Mouse (Mus musculus) lung, postnatal 0 days (tissue): ENCODE data around the gene Rtl1. TPM values are rescaled to one million over a fixed set of nuclear protein-coding genes. Genes with fewer than 3 reads are reported as not detected.

Experiments used
- ATAC-seq: fragments of 200-750 bp; cut with Nextera tagmentation; 2 replicates; pipeline ENCODE4 v1.8.0; 2017; ENCODE audit warnings: moderate library complexity
- DNase-seq: peaks from one replicate; pipeline ENCODE4 v3.0.0-alpha.2; 2016; ENCODE audit warnings: low spot score
- H3K27ac ChIP-seq: fragments of 300-500 bp; sonication (generic); 2 replicates; pipeline ENCODE4 v1.5.1; 2014; ENCODE audit warnings: antibody characterized with exemption, mild to moderate bottlenecking, low read length, mixed read lengths
- H3K27me3 ChIP-seq: fragments of 300-500 bp; sonication (generic); replicated peaks from 2 replicates; pipeline ENCODE4 v1.6.1; 2014; ENCODE audit warnings: low read length, mixed read lengths; ENCODE audit not compliant: insufficient read depth
- H3K36me3 ChIP-seq: fragments of 300-500 bp; sonication (generic); 2 replicates; pipeline ENCODE4 v1.6.1; 2014; ENCODE audit warnings: low read length, mixed read lengths; ENCODE audit not compliant: insufficient read depth
- H3K4me1 ChIP-seq: fragments of 300-500 bp; sonication (generic); 2 replicates; pipeline ENCODE4 v1.6.1; 2014; ENCODE audit warnings: antibody characterized with exemption, low read depth, low read length, mixed read lengths; ENCODE audit not compliant: insufficient read depth
- H3K4me2 ChIP-seq: fragments of 300-500 bp; sonication (generic); replicated peaks from 2 replicates; pipeline ENCODE4 v1.6.1; 2014; ENCODE audit warnings: low read depth, mild to moderate bottlenecking, low read length, moderate library complexity, mixed read lengths
- H3K4me3 ChIP-seq: fragments of 300-500 bp; sonication (generic); 2 replicates; pipeline ENCODE4 v1.5.1; 2014; ENCODE audit warnings: low read depth, low read length
- H3K9ac ChIP-seq: fragments of 300-500 bp; sonication (generic); replicated peaks from 2 replicates; pipeline ENCODE4 v1.6.1; 2014; ENCODE audit warnings: low read depth, mild to moderate bottlenecking
- H3K9me3 ChIP-seq: fragments of 300-500 bp; sonication (generic); 2 replicates; pipeline ENCODE4 v1.6.1; 2016; ENCODE audit warnings: low read length, mixed read lengths
- CTCF ChIP-seq: IDR thresholded peaks from 2 replicates; pipeline ENCODE4 v1.5.1; 2016; ENCODE audit warnings: antibody characterized with exemption, mild to moderate bottlenecking
- EP300 ChIP-seq: IDR thresholded peaks from 2 replicates; pipeline ENCODE4 v1.6.1; 2016; ENCODE audit warnings: antibody characterized with exemption, mild to moderate bottlenecking, control low read depth
- WGBS: fragments of 180-500 bp; shearing (Covaris S2); extraction: QIAGEN DNeasy Blood & Tissue Kit; methylation state at CpG from one replicate; pipeline ENCODE4 v1.1.7; 2014; 5-methylcytosine and 5-hydroxymethylcytosine counted together
- polyA plus RNA-seq: library from polyadenylated mRNA; unstranded; fragments of >200 nt; fragmentation: Nextera tagmentation; extraction: Ambion mirVana; gene quantifications from 2 replicates; pipeline ENCODE4 v1.2.1, GENCODE M21; 2015

The Rtl1 gene
- 0.13 and 0.14 TPM in 2 replicates for polyA plus RNA-seq

DNA sequence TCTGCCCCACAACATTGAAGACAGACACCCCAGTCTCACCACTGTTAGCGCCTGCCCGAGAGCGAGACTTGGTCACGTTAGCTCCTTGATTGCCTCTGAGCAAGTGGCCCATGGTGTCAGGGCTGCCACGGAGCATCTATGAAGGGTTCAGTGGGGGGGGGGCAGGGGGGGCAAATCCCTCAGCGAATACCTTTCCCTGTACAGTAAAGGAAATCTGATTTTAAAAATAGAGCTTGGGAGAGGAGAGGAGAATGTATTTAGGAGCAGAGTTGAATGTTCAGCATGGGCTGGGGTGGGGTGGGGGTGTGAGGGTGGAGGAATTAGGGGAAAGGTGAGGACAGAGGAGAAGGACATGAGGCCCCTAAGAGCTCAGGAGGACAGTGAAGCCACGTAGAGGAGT is at the start of gene Rtl1:
Gene Rtl1 (minus strand): TSS at position 101 of the 400 bp plus-strand sequence.
- 78% methylated on average over 7 of the region's 7 CpGs for WGBS
- Histone ChIP-seq H3K27me3 (no peaks in the 10 kb centered on the region), H3K9ac (no peak within 1 kb of the TSS), H3K9me3 (no peaks in the 10 kb centered on the region), H3K4me3 (no peak within 1 kb of the TSS), H3K27ac (no peak within 1 kb of the TSS), H3K4me2 (no peak within 1 kb of the TSS), H3K4me1 (no peaks in the 10 kb centered on the region), H3K36me3 (no peaks in the 10 kb centered on the region)
- DNase-seq (no peak), ATAC-seq (no peak)
- no peak for TF ChIP-seq EP300
- TF ChIP-seq CTCF, result no peak

DNA sequence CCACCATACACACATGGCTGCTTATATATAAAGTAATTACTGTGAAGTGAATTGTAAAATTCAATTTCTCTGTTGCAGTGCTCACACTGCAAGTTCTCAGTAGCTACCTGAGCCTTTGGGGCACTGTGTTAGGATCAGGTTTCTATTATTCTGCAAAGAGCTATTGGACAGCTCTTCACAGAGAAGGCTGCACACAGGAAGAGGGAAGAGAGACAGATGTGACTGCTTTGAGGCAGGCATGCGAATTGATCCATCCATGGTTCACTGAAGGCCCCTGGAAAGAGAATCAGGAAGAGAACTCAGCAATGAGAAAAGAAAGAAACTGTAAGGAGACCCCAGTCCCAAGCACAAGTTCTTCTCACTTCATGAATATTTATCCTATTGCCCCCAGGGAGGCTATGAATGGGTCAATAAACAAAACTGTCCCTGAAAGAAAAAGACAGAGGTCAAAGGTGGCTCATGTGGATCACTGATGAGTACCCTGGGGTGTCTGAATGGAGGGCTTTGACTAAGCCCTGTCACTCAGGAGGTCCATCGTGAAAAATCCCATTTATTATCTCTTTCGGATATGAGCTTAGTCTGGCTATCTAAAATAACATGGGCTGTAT is 40.5 kb upstream of the Rtl1 start:
- no peaks in the 10 kb centered on the region for H3K27me3 ChIP-seq
- no peak for DNase-seq
- no peak overlapping the region for H3K4me2 ChIP-seq
- H3K9ac ChIP-seq, result no peak overlapping the region
- H3K4me1 ChIP-seq, result no peaks in the 10 kb centered on the region
- WGBS, result 62% methylated on average over 3 of the region's 3 CpGs
- H3K36me3 ChIP-seq, result no peaks in the 10 kb centered on the region
- TF ChIP-seq CTCF, result no peak
- no peak for TF ChIP-seq EP300
- no peaks in the 10 kb centered on the region for H3K9me3 ChIP-seq
- H3K4me3 ChIP-seq, result no peak overlapping the region
- no peak for ATAC-seq
- no peak overlapping the region for H3K27ac ChIP-seq

DNA sequence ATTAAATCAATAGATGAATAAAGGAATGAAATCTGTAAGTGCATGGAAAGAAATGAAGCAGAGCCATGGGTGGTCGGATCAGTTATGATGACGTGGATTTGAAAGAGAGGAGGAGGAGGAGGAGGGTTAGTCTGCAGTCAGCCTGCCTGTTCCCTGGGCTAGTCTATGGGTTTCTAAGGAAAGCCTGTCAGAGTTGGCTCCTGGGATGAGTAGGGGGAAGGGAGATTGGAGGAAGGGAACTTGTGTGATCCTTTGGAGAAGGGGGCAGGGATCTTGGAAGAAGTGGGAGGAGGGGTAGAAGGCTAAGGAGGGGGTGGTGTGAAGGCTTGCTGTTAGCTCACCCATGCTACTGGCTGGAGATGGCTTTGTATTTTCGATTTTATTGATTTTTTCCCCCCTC is 31.9 kb upstream of the Rtl1 start:
- Histone ChIP-seq H3K4me2 (no peak overlapping the region), H3K4me3 (no peak overlapping the region), H3K9me3 (no peaks in the 10 kb centered on the region), H3K36me3 (no peaks in the 10 kb centered on the region), H3K4me1 (no peaks in the 10 kb centered on the region), H3K9ac (no peak overlapping the region), H3K27me3 (no peaks in the 10 kb centered on the region), H3K27ac (no peak overlapping the region)
- 48% methylated on average over 3 of the region's 3 CpGs for WGBS
- ATAC-seq (no peak), DNase-seq (no peak)
- TF ChIP-seq CTCF, result no peak
- no peak for TF ChIP-seq EP300

DNA sequence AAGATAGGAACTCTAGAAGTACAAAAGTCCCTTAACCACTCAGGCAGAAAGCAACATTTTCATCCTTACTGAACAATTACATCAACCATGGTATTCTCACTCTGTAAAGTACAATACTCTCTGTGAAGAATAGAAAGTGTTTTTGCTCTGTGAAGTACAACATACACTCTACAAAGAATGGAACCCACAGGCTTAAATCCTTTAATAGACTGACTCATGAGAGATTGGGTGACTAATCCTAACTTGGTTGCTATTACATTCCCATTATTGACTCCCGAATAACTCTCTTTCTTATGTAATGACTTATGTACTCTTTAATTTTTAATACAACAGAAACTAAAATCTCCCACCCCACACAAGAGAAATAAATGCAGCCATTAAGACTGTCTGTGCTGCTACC is 28.8 kb upstream of the Rtl1 start:
- no peaks in the 10 kb centered on the region for H3K9me3 ChIP-seq
- 0 out of 2 replicates have a peak, but pooled peaks cover 3% of the 10 kb centered on the region for H3K36me3 ChIP-seq
- no peak overlapping the region for H3K9ac ChIP-seq
- WGBS, result 85% methylated on average over 1 of the region's 1 CpGs
- no peak overlapping the region for H3K4me3 ChIP-seq
- no peak overlapping the region for H3K27ac ChIP-seq
- no peaks in the 10 kb centered on the region for H3K27me3 ChIP-seq
- no peaks in the 10 kb centered on the region for H3K4me1 ChIP-seq
- ATAC-seq (no peak), DNase-seq (no peak)
- TF ChIP-seq CTCF (no peak), EP300 (no peak)
- H3K4me2 ChIP-seq, result no peak overlapping the region

DNA sequence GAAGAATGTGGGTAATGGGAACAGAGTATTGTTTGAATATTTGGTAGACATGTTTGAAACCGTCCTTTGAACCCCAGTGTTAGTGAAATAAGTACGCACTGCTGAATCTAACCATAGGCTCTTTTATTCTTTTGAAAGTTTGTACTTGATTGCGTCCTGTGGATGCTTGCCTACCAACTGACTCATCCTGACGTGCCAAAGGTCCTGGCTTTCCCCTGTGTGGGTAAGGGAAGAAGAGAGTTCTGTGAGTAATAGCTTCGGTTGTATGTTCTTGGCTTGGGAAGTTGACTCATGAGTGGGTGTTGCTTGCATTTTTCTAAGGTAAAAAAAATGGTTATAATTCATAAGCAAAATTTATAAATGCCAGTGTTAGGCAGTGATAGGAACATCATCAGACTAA is 26.8 kb upstream of the Rtl1 start:
- Histone ChIP-seq H3K4me1 (no peaks in the 10 kb centered on the region), H3K9me3 (no peaks in the 10 kb centered on the region), H3K4me3 (no peak overlapping the region), H3K4me2 (no peak overlapping the region), H3K27ac (no peak overlapping the region), H3K9ac (no peak overlapping the region), H3K36me3 (0 out of 2 replicates have a peak, but pooled peaks cover 3% of the 10 kb centered on the region), H3K27me3 (no peaks in the 10 kb centered on the region)
- WGBS, result 85% methylated on average over 5 of the region's 5 CpGs
- TF ChIP-seq CTCF (no peak), EP300 (no peak)
- no peak for ATAC-seq
- DNase-seq, result no peak

DNA sequence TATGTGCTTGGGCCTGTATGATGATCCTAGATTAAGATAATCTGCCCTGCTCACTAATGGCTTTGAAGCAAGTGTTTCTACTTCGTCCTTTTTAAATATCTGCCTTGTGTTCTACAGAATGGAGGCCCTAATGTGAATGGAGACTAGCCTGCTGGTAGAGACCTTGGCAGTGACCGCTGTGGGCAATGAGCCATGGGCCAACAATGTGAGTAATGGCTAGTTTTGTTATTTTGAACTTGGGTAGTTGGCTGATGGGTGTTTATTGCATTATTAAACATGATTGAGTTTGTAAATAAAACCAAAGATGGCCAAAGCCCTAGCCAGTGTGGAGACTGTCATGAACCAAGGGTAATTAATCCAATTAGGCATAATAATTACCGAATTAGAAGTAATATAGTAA is 20.1 kb upstream of the Rtl1 start:
- Histone ChIP-seq H3K27me3 (no peaks in the 10 kb centered on the region), H3K27ac (no peak overlapping the region), H3K9ac (no peak overlapping the region), H3K4me1 (no peaks in the 10 kb centered on the region), H3K4me2 (no peak overlapping the region), H3K4me3 (no peak overlapping the region), H3K36me3 (no peaks in the 10 kb centered on the region), H3K9me3 (no peaks in the 10 kb centered on the region)
- TF ChIP-seq EP300, result no peak
- TF ChIP-seq CTCF, result no peak
- WGBS, result 85% methylated on average over 3 of the region's 3 CpGs
- no peak for DNase-seq
- no peak for ATAC-seq

DNA sequence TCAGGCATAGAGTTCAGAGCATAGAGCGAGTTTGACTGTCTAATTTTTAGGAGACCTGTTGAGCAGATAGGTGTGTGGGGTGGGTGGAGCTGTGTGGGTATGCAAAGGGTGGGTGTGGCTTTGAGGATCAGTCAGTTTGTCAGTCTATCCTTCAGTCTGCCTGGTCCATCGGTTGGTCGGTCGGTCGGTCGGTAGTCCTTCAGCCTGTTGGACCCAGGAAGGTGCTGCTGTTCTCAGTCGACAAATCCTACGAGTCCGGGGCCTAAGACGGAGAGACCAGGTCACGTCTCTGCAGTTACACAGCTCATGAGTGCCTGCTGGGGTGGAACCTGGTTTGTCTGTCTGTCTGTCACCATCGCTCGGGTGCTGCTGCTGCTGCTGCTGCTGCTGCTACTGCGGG is 17.9 kb upstream of the Rtl1 start:
- H3K9ac ChIP-seq, result no peak overlapping the region
- H3K36me3 ChIP-seq, result no peaks in the 10 kb centered on the region
- 91% methylated on average over 14 of the region's 14 CpGs for WGBS
- no peaks in the 10 kb centered on the region for H3K4me1 ChIP-seq
- no peak for TF ChIP-seq CTCF
- no peak for TF ChIP-seq EP300
- no peak overlapping the region for H3K4me3 ChIP-seq
- H3K27ac ChIP-seq, result no peak overlapping the region
- DNase-seq (no peak), ATAC-seq (no peak)
- no peaks in the 10 kb centered on the region for H3K9me3 ChIP-seq
- no peak overlapping the region for H3K4me2 ChIP-seq
- H3K27me3 ChIP-seq, result no peaks in the 10 kb centered on the region
